Mouse (Mus musculus): Measurements from ENCODE around the gene Zfp644. TPM values are rescaled to one million over a fixed set of nuclear protein-coding genes. Genes with fewer than 3 reads are reported as not detected.

Zfp644 gene
- polyA plus RNA-seq, 1 experiment = 32.0 TPM

DNA sequence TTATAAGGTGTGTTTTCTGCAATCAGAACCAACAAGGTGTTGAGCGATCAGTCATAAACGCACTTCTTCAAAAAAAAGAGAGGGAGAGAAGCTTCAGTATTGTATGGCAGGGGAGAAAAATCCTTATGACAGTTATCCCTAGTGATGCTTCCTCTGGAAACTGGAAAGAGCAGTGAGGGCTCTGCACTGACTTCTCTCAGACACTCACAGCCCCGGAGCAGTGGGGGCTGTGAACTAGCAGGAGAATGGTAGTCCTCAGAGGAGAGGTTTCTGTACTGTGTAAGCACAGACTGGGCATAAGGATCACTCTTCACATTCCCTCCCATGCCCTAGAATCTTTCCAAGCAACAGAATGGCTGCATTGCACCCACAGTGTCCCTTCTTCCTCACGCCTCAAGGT lies 122.0 kb downstream of the Zfp644 start:
- Histone ChIP-seq H3K27ac (ENCODE audit: control insufficient read depth, insufficient read depth, low read length) (no peak overlapping the region), H3K4me1 (replicated peaks; ENCODE audit: control insufficient read depth, insufficient read depth, low read length) (peaks cover 5% of the 10 kb centered on the region), H3K36me3 (ENCODE audit: control insufficient read depth, insufficient read depth, low read length) (no peaks in the 10 kb centered on the region), H3K4me3 (ENCODE audit: control insufficient read depth, insufficient read depth, low read length) (no peak overlapping the region), H3K27me3 (ENCODE audit: control insufficient read depth, insufficient read depth, low read length) (peaks cover 8% of the 10 kb centered on the region; the same call in 1 of the 2 replicates)
- DNase-seq = no peak
- TF ChIP-seq CTCF (IDR thresholded peaks at IDR 0.05; ENCODE audit: borderline replicate concordance, control insufficient read depth, extremely low read depth, insufficient read depth, low read length, poor library complexity) = no peak
- no peak for TF ChIP-seq POLR2A (IDR thresholded peaks at IDR 0.05; ENCODE audit: control insufficient read depth, extremely low read depth, insufficient read depth, low read length, poor library complexity)
- WGBS = 48% methylated on average over 4 of the region's 4 CpGs

DNA sequence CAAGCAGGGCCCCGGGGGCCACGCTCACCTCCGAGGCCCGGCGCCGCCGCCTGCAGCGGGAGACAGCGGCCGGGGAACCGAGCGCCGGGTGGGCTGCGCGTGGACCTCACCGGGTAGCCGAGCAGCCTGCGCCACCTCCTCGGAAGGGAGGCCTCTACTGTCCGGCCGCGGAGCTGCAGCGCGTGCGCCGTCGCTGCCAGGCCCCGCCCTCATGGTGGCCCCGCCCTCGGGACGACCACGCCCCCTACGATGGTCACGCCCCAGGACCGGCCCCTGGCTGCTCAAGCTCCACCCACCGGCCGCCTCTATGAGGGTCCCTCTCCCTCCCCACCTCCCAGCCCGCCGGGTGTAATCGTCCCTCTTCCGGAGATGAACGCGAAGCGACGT lies 122.5 kb downstream of the Zfp644 start:
- 4% methylated on average over 40 of the region's 45 CpGs for WGBS
- peak; percentile 77 for DNase-seq
- Histone ChIP-seq H3K36me3 (ENCODE audit: control insufficient read depth, insufficient read depth, low read length) (no peaks in the 10 kb centered on the region), H3K4me1 (replicated peaks; ENCODE audit: control insufficient read depth, insufficient read depth, low read length) (peaks cover 5% of the 10 kb centered on the region), H3K27ac (ENCODE audit: control insufficient read depth, insufficient read depth, low read length) (no peak overlapping the region), H3K4me3 (ENCODE audit: control insufficient read depth, insufficient read depth, low read length) (peak overlapping the region; percentile 44), H3K27me3 (ENCODE audit: control insufficient read depth, insufficient read depth, low read length) (peaks cover 8% of the 10 kb centered on the region; the same call in 1 of the 2 replicates)
- TF ChIP-seq CTCF (IDR thresholded peaks at IDR 0.05; ENCODE audit: borderline replicate concordance, control insufficient read depth, extremely low read depth, insufficient read depth, low read length, poor library complexity) (peak; percentile 64; the same call in 1 of the 2 replicates), POLR2A (IDR thresholded peaks at IDR 0.05; ENCODE audit: control insufficient read depth, extremely low read depth, insufficient read depth, low read length, poor library complexity) (no peak)

DNA sequence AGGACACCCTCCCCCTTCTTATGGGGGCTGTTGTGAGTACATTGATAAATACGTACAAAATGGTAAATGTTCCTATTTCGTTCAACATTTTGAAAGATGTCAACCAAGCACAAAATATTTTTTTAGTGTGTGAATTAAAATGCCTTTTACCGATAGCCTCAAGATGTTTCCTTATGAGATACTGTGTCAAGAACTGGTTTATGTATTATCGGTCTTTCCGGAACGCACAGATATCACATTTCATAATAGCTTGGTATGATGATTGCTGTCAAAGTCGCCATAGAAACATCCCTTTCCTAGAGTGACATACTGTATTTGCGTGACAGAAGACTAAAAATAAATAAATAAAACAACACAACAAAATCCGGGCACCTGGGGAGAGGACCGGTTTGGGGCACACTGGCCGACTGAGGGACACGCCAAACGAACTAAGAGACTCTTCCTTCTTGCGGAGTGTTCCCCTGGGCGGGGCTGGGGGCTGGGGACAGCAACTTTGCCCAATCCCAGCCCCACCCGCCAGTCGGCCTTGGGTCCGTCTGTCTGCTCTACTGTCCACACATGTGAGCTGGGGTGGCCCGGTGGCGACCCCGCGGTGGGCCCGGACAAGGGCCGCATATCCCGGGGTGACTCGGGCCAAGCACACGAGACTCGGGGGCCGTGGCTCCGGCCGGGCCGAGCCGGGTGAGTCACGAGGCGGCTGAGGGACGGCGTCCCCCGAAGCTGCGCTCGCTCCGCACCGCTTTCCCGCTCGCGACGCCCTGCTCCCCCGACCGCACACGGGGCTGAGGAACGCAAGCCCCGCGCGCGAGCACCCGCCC lies 123.1 kb downstream of the Zfp644 start:
- Histone ChIP-seq H3K27me3 (ENCODE audit: control insufficient read depth, insufficient read depth, low read length) (peaks cover 8% of the 10 kb centered on the region; the same call in 1 of the 2 replicates), H3K27ac (ENCODE audit: control insufficient read depth, insufficient read depth, low read length) (no peak overlapping the region), H3K4me3 (ENCODE audit: control insufficient read depth, insufficient read depth, low read length) (peak overlapping the region; percentile 44), H3K36me3 (ENCODE audit: control insufficient read depth, insufficient read depth, low read length) (no peaks in the 10 kb centered on the region), H3K4me1 (replicated peaks; ENCODE audit: control insufficient read depth, insufficient read depth, low read length) (peaks cover 5% of the 10 kb centered on the region)
- TF ChIP-seq POLR2A (IDR thresholded peaks at IDR 0.05; ENCODE audit: control insufficient read depth, extremely low read depth, insufficient read depth, low read length, poor library complexity) (no peak), CTCF (IDR thresholded peaks at IDR 0.05; ENCODE audit: borderline replicate concordance, control insufficient read depth, extremely low read depth, insufficient read depth, low read length, poor library complexity) (no peak)
- 8% methylated on average over 55 of the region's 55 CpGs for WGBS
- no peak for DNase-seq

Other genes with a start within 250 kb of the Zfp644 start
- not detected in 2 replicates for gene Barhl2, start 239.1 kb downstream of the Zfp644 start, polyA plus RNA-seq (2012; rRNA removed)
- not detected in 2 replicates for gene Gm17304, start 88.2 kb downstream of the Zfp644 start, polyA plus RNA-seq (2012; rRNA removed)
- gene Hfm1, start 229.0 kb upstream of the Zfp644 start, polyA plus RNA-seq (2012; rRNA removed) = 0.10 and 0.49 TPM in 2 replicates